Mouse (Mus musculus): ENCODE results near the gene 2410137M14Rik. TPM values are rescaled to one million over a fixed set of nuclear protein-coding genes. Genes with fewer than 3 reads are reported as not detected.

2410137M14Rik gene
- polyA plus RNA-seq, 1 experiment = 0.56 TPM

- Histone ChIP-seq H3K27ac (ENCODE audit: control insufficient read depth, insufficient read depth, low read depth, low read length) (no peak overlapping the region), H3K4me1 (ENCODE audit: control insufficient read depth, insufficient read depth, low read length) (peaks cover 5% of the 10 kb centered on the region), H3K4me3 (ENCODE audit: control insufficient read depth, low read depth, low read length) (no peak overlapping the region), H3K27me3 (ENCODE audit: control insufficient read depth, insufficient read depth, low read length) (no peaks in the 10 kb centered on the region), H3K36me3 (ENCODE audit: control insufficient read depth, insufficient read depth, low read length) (no peaks in the 10 kb centered on the region)
- TF ChIP-seq POLR2A (IDR thresholded peaks at IDR 0.05; ENCODE audit: control insufficient read depth, low read depth, low read length) (no peak), CTCF (IDR thresholded peaks at IDR 0.05; ENCODE audit: control insufficient read depth, insufficient read depth, insufficient replicate concordance, low read depth, low read length) (no peak)
Observed at GRCm38 (mm10) chr17:36973271-36973787, 7.7 kb downstream of the 2410137M14Rik start.

- no peak overlapping the region for H3K4me3 ChIP-seq (ENCODE audit: control insufficient read depth, low read depth, low read length)
- no peak overlapping the region for H3K27ac ChIP-seq (ENCODE audit: control insufficient read depth, insufficient read depth, low read depth, low read length)
Observed at GRCm38 (mm10) chr17:36972791-36973190, 8.2 kb downstream of the 2410137M14Rik start.

GRCm38 (mm10) chr17:36971172-36971850, 9.7 kb downstream of the 2410137M14Rik start:
- no peak overlapping the region for H3K4me3 ChIP-seq (ENCODE audit: control insufficient read depth, low read depth, low read length)
- H3K27ac ChIP-seq (ENCODE audit: control insufficient read depth, insufficient read depth, low read depth, low read length) = no peak overlapping the region
- no peaks in the 10 kb centered on the region for H3K27me3 ChIP-seq (ENCODE audit: control insufficient read depth, insufficient read depth, low read length)
- TF ChIP-seq POLR2A (IDR thresholded peaks at IDR 0.05; ENCODE audit: control insufficient read depth, low read depth, low read length) (no peak), CTCF (IDR thresholded peaks at IDR 0.05; ENCODE audit: control insufficient read depth, insufficient read depth, insufficient replicate concordance, low read depth, low read length) (no peak)
- peaks cover 5% of the 10 kb centered on the region for H3K4me1 ChIP-seq (ENCODE audit: control insufficient read depth, insufficient read depth, low read length)
- no peaks in the 10 kb centered on the region for H3K36me3 ChIP-seq (ENCODE audit: control insufficient read depth, insufficient read depth, low read length)

More at GRCm38 (mm10) chr17:36972791-36973190, 8.2 kb downstream of the 2410137M14Rik start:
- Histone ChIP-seq H3K4me1 (ENCODE audit: control insufficient read depth, insufficient read depth, low read length) (peaks cover 5% of the 10 kb centered on the region), H3K27me3 (ENCODE audit: control insufficient read depth, insufficient read depth, low read length) (no peaks in the 10 kb centered on the region), H3K36me3 (ENCODE audit: control insufficient read depth, insufficient read depth, low read length) (no peaks in the 10 kb centered on the region)
- TF ChIP-seq POLR2A (IDR thresholded peaks at IDR 0.05; ENCODE audit: control insufficient read depth, low read depth, low read length) = no peak
- no peak for TF ChIP-seq CTCF (IDR thresholded peaks at IDR 0.05; ENCODE audit: control insufficient read depth, insufficient read depth, insufficient replicate concordance, low read depth, low read length)

GRCm38 (mm10) chr17:36970316-36970890, 10.6 kb downstream of the 2410137M14Rik start:
- no peaks in the 10 kb centered on the region for H3K27me3 ChIP-seq (ENCODE audit: control insufficient read depth, insufficient read depth, low read length)
- no peak for TF ChIP-seq POLR2A (IDR thresholded peaks at IDR 0.05; ENCODE audit: control insufficient read depth, low read depth, low read length)
- TF ChIP-seq CTCF (IDR thresholded peaks at IDR 0.05; ENCODE audit: control insufficient read depth, insufficient read depth, insufficient replicate concordance, low read depth, low read length) = no peak
- H3K4me3 ChIP-seq (ENCODE audit: control insufficient read depth, low read depth, low read length) = no peak overlapping the region
- no peaks in the 10 kb centered on the region for H3K36me3 ChIP-seq (ENCODE audit: control insufficient read depth, insufficient read depth, low read length)
- H3K27ac ChIP-seq (ENCODE audit: control insufficient read depth, insufficient read depth, low read depth, low read length) = no peak overlapping the region
- H3K4me1 ChIP-seq (ENCODE audit: control insufficient read depth, insufficient read depth, low read length) = peaks cover 5% of the 10 kb centered on the region

GRCm38 (mm10) chr17:36966875-36967274, 14.2 kb downstream of the 2410137M14Rik start:
- no peaks in the 10 kb centered on the region for H3K36me3 ChIP-seq (ENCODE audit: control insufficient read depth, insufficient read depth, low read length)
- peaks cover 5% of the 10 kb centered on the region for H3K4me1 ChIP-seq (ENCODE audit: control insufficient read depth, insufficient read depth, low read length)
- no peak overlapping the region for H3K4me3 ChIP-seq (ENCODE audit: control insufficient read depth, low read depth, low read length)
- H3K27me3 ChIP-seq (ENCODE audit: control insufficient read depth, insufficient read depth, low read length) = no peaks in the 10 kb centered on the region
- TF ChIP-seq CTCF (IDR thresholded peaks at IDR 0.05; ENCODE audit: control insufficient read depth, insufficient read depth, insufficient replicate concordance, low read depth, low read length) (no peak), POLR2A (IDR thresholded peaks at IDR 0.05; ENCODE audit: control insufficient read depth, low read depth, low read length) (no peak)
- no peak overlapping the region for H3K27ac ChIP-seq (ENCODE audit: control insufficient read depth, insufficient read depth, low read depth, low read length)

- 0 out of 2 replicates have a peak, but pooled peaks cover 2% of the 10 kb centered on the region for H3K4me1 ChIP-seq (ENCODE audit: control insufficient read depth, insufficient read depth, low read length)
- peak overlapping the region; percentile 61 for H3K4me3 ChIP-seq (ENCODE audit: control insufficient read depth, low read depth, low read length)
- peaks cover 1% of the 10 kb centered on the region for H3K36me3 ChIP-seq (ENCODE audit: control insufficient read depth, insufficient read depth, low read length)
- TF ChIP-seq CTCF (IDR thresholded peaks at IDR 0.05; ENCODE audit: control insufficient read depth, insufficient read depth, insufficient replicate concordance, low read depth, low read length) = no peak
- TF ChIP-seq POLR2A (IDR thresholded peaks at IDR 0.05; ENCODE audit: control insufficient read depth, low read depth, low read length) = no peak
- no peaks in the 10 kb centered on the region for H3K27me3 ChIP-seq (ENCODE audit: control insufficient read depth, insufficient read depth, low read length)
- no peak overlapping the region for H3K27ac ChIP-seq (ENCODE audit: control insufficient read depth, insufficient read depth, low read depth, low read length)
Observed at GRCm38 (mm10) chr17:36961125-36961524, 19.9 kb downstream of the 2410137M14Rik start.

- no peaks in the 10 kb centered on the region for H3K27me3 ChIP-seq (ENCODE audit: control insufficient read depth, insufficient read depth, low read length)
- H3K4me3 ChIP-seq (ENCODE audit: control insufficient read depth, low read depth, low read length) = peak overlapping the region; percentile 97
- TF ChIP-seq POLR2A (IDR thresholded peaks at IDR 0.05; ENCODE audit: control insufficient read depth, low read depth, low read length) = no peak
- 0 out of 2 replicates have a peak, but pooled peaks cover 2% of the 10 kb centered on the region for H3K4me1 ChIP-seq (ENCODE audit: control insufficient read depth, insufficient read depth, low read length)
- H3K36me3 ChIP-seq (ENCODE audit: control insufficient read depth, insufficient read depth, low read length) = peaks cover 1% of the 10 kb centered on the region
- H3K27ac ChIP-seq (ENCODE audit: control insufficient read depth, insufficient read depth, low read depth, low read length) = peak overlapping the region; percentile 97
Observed at GRCm38 (mm10) chr17:36958884-36959283, 22.2 kb downstream of the 2410137M14Rik start.

Measured in testis, adult 2 months (tissue).